Mouse (Mus musculus) WW6 (cell line): ENCODE measurements around the gene Frem1.

Experiments used
- DNase-seq: peaks from one replicate; pipeline ENCODE4 v3.0.0-alpha.2; 2013; ENCODE audit warnings: low read depth, low spot score

Frem1 gene

GRCm38 (mm10) chr4:83051634-83052577 lies at the start of gene Frem1:
TSS of gene Frem1 (minus strand) at chr4:83052339.
- DNase-seq = peak; percentile 29

- no peak for DNase-seq
Observed at GRCm38 (mm10) chr4:83099025-83099424, 46.9 kb upstream of the Frem1 start.

- DNase-seq = no peak
Observed at GRCm38 (mm10) chr4:83093941-83094340, 41.8 kb upstream of the Frem1 start.

GRCm38 (mm10) chr4:83090691-83091448 lies 38.7 kb upstream of the Frem1 start:
- no peak for DNase-seq

GRCm38 (mm10) chr4:83080364-83081174 lies 28.4 kb upstream of the Frem1 start:
- no peak for DNase-seq

- DNase-seq = no peak
Observed at GRCm38 (mm10) chr4:83064191-83064590, 12.1 kb upstream of the Frem1 start.

GRCm38 (mm10) chr4:83061564-83061963 lies 9.4 kb upstream of the Frem1 start:
- DNase-seq = no peak

GRCm38 (mm10) chr4:83058617-83059016 lies 6.5 kb upstream of the Frem1 start:
- no peak for DNase-seq

- DNase-seq = no peak
Observed at GRCm38 (mm10) chr4:83058182-83058581, 6.0 kb upstream of the Frem1 start.

- DNase-seq = no peak
Observed at GRCm38 (mm10) chr4:83056496-83056895, 4.4 kb upstream of the Frem1 start.

- DNase-seq = no peak
Observed at GRCm38 (mm10) chr4:83055444-83055843, 3.3 kb upstream of the Frem1 start.

GRCm38 (mm10) chr4:83053206-83053605 lies 1.1 kb upstream of the Frem1 start:
- no peak for DNase-seq

- no peak for DNase-seq
Observed at GRCm38 (mm10) chr4:83051176-83051575, 963 bp downstream of the Frem1 start.

GRCm38 (mm10) chr4:83050151-83050796 lies 1.9 kb downstream of the Frem1 start:
- no peak for DNase-seq

GRCm38 (mm10) chr4:83049288-83049687 lies 2.9 kb downstream of the Frem1 start:
- no peak for DNase-seq

GRCm38 (mm10) chr4:83048561-83048960 lies 3.6 kb downstream of the Frem1 start:
- DNase-seq = no peak

GRCm38 (mm10) chr4:83046806-83047205 lies 5.3 kb downstream of the Frem1 start:
- DNase-seq = no peak

GRCm38 (mm10) chr4:83046069-83046468 lies 6.1 kb downstream of the Frem1 start:
- DNase-seq = no peak

GRCm38 (mm10) chr4:83045266-83045665 lies 6.9 kb downstream of the Frem1 start:
- no peak for DNase-seq

GRCm38 (mm10) chr4:83040780-83041179 lies 11.4 kb downstream of the Frem1 start:
- DNase-seq = no peak

GRCm38 (mm10) chr4:83032780-83033179 lies 19.4 kb downstream of the Frem1 start:
- DNase-seq = no peak
